Mouse (Mus musculus): ENCODE measurements around the gene Ep400.
A peak's percentile ranks its signal among the peaks of the same experiment; 100 is the strongest.

The Ep400 gene

DNA sequence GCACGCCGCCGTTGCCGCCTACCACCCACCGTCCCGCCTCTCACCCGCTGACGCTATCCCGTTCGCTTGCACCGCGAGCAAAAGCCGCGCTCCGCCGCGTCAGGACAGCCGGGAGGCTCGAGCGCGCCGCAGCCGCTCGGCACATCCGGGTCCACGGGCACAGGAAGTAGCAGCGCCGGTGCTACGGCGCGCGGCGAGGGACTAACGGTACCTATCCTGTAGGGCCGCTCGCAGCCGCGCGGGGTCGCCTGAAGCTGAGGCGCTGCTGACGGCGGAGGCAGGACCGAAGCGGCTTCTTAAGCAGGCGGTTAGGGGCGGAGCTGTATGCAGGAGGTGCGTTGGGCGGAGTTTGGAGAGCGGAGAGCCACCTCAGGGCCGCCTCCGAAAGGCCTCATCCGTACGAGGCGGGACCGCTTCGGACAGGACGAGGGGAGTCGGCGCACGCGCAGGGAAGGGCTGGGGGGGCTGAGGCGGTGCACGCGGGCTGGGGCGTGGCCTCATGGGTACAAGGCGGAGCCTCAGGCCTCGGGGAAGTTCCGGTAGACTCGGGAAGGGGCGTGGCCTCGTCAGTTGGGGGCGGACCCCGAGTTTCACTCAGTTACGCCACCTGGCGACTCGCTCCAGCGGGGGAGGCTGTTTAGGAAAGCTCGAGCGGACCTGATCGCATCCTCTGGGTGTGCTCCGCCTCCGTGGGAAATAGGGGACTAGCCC lies at the start of gene Ep400:
Gene Ep400 (minus strand): TSS at position 270 of the 711 bp plus-strand sequence.
- peak; percentile 100 for DNase-seq (ENCODE audit: inconsistent ontology term)

DNA sequence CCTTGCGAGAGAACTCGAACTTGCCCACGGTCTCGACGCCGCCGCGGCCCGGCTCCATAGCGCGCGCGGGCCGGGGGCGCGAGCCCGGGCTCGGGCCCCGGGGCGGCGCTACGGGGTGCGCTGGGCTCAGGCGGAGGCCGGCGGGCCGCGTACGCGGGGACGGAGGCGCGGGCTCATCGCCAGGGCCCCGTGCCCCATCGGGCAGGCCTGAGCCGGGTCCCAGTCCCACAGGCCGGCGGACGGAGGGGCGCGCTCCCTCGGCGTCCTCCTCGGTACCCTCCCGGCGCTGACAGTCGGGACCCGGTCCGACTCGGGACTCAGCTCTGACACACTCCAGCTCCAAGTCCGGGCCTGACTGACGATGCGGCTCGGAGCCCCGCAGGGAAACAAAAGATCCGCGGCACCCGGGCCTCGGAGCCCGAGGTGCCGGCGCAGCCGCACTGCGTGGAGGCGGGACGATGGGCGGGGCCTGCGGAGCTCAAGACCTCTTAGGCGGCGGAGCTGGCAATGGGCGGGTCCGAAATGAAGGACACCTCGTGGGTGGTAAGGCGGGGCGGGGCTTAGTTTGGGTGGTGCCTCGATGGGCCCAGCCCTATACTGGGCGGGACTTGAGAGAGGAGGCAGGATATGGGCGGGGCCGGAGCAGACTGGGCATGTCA lies 39.3 kb upstream of the Ep400 start, which contains the start of gene Ulk1:
Gene Ulk1 (minus strand): TSS at position 431 of the 659 bp plus-strand sequence.
- peak; percentile 99 for DNase-seq (ENCODE audit: inconsistent ontology term)

DNA sequence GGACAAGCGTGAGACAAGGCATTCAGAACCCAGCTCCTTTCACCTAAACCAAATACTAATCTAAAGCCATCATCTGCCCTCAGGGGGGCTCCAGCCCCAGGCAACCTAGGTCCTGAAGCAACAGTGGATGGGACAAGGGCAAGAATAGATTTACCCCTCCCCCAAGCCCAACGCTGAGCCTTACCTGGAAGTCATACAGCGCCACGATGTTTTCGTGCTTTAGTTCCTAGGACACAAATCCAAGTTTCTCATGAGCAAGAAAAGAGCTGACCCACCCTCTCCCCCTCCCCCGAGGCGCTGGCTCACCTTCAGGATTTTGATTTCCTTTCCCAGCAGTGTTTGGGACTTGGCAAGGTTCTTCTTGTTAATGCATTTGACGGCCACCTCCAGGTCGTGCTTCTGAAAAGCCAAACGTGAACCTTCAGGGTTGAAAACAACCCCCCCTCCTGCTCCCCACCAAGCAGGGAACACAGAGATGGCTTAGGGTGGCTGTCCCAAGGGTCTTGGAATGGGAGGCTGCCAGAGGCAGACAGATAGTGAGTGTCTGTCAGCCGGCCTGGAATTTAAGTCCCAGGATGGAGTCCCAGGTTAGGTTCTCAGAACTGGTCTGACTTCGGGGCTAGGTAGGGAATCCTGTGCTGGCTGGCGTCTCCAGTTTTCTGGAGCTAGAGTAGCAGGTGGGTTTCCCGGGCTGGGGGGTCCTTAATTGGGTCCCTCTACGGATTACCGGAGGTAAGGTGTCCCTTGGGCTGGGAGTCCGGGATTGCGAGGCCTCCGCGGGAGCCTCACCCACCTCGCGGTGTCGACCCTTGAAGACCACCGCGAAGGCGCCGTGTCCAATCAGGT lies 38.5 kb upstream of the Ep400 start:
- DNase-seq (ENCODE audit: inconsistent ontology term), result peak; percentile 37

- peak; percentile 92 for DNase-seq (ENCODE audit: inconsistent ontology term)
Observed at GRCm38 (mm10) chr5:110808061-110808631, 37.6 kb upstream of the Ep400 start.

- no peak for DNase-seq (ENCODE audit: inconsistent ontology term)
Observed at GRCm38 (mm10) chr5:110807453-110807852, 36.9 kb upstream of the Ep400 start.

- no peak for DNase-seq (ENCODE audit: inconsistent ontology term)
Observed at GRCm38 (mm10) chr5:110806676-110807075, 36.2 kb upstream of the Ep400 start.

DNA sequence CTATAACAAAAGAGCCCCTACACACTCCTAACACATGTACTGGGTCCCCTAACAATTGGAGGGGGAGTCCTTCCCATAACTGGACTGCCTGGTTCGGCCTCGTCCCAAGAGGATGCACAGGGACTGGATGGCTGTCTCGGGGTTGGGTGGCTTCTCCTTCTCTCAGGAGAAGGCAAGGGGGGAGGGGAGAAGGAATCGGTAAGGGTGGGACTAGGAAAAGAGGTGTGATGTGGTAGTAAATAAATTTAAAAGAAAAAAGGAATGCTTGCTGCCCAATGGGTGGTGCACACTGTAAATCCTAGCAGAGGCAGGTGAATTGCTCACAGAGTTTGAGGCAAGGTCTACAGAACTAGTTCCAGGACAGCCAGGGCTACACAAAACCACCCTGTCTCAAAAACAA lies 35.6 kb upstream of the Ep400 start:
- no peak for DNase-seq (ENCODE audit: inconsistent ontology term)

DNA sequence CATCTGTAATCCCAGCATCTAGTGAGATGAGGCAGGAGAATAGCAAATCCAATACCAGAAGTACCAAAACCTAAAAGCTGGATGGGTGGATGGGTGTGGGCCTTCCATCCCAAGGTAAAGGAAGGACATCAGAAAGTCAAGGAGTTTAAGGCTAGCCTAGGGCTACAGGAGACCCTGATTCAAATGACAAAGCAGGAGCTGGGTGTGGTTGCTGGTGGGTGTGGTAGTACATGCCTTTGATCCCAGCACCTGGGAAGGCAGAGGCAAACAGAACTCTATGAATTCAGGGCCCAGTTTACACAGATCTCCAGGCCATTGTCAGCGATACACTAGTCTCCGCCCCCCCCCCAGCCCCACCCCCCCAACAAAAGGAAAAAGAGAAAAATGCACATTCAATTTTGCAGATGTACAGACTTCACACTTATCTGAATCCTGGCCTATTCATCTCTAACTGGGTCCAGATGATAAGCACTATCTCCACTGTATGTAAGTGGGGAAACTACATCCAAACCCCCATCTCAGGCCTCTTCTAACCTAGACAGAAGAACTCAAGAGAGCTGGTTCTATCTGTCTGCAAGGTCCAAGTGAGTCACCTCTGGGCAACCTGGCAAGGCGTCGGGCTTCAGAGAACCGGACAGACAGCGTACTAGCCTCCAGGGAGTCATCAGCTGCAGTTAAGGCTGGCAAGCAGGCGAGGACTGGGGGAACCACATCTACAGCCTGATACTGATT lies 33.7 kb upstream of the Ep400 start:
- DNase-seq (ENCODE audit: inconsistent ontology term), result no peak

DNA sequence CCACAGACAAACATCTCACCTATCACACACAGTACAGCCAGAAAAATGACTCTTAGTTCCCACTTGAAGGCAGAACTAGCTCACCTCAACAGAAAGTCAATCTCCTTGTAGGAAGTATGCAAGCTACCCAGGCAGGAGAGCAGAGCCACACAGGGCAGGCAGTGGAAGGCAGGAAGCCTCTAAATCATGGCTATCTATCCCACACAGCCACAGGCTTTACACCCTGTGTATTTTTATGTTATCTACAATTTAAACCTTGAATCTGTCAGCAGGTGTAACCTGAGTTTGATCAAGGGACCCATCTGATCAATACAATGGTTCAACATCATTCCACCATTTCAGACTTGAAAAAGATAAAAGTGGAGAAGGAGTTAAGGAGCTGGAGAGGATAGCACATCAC lies 32.3 kb upstream of the Ep400 start:
- no peak for DNase-seq (ENCODE audit: inconsistent ontology term)

DNA sequence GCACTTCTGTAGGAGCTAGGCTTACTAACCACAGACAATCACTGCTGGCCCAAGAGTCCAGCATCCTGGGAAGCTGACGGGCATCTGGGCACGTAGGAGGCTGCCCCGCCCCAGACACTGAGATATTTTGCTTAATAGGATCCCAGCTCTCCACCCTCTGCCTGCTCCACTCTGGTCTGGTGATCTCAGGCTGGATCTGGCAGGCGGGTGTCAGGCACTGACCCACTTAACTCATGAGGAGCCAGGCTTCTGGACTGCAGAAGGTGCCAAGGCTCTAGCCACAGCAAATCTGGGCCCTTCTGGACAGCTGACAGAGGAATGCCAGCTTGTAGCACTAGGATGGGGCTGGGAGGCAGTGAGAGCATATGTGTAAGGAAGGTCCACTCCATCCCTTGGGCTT lies 31.7 kb upstream of the Ep400 start:
- DNase-seq (ENCODE audit: inconsistent ontology term), result peak; percentile 85

DNA sequence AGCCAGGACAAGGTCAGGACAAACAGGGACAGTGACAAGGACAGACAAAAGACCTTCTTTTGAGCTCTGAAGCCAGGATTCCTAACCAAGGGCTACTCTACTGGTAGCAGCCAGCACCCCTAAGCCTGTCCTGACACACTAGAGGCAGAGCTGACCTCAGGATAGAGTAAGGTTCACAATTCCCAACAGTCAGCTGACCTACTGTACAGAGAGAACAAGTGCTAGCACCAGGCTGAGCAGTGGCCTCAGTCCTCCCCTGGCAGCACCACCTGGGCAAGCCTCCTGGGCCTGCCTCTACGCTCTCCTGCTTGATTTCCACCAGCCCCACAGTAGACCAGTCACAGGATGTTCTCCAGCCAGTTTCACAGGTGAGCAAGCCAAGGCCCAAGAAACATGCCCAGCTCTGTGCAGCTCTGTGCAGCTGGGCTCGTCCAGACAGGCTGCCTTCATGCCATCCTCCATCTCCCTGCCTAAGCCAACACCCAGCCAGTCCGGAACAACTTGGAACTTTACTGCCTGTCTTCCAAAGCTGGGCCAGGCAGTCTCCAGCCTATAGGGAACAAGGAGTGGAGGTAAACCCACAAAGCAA lies 30.6 kb upstream of the Ep400 start:
- no peak for DNase-seq (ENCODE audit: inconsistent ontology term)

- DNase-seq (ENCODE audit: inconsistent ontology term), result peak; percentile 33
Observed at GRCm38 (mm10) chr5:110797696-110798095, 27.2 kb upstream of the Ep400 start.

DNA sequence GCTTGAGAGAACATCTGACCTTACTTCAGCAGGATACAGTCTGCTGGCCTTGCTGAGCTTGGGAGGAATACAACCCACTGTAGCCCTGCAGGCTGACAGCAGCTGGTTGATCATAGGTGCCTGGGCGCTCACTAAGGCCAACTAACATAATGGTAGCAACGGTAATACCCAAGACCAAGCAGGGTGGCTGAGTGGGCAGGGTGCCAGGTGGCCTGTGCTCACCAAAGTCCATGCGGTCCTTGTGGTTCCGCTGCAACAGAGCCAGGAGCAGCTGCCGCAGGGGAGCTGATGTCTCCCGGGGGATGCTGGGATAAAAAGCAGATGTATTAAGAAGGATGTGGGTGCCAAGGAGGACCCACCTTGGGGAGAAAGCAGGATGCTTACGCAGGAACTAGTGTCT lies 23.8 kb upstream of the Ep400 start:
- DNase-seq (ENCODE audit: inconsistent ontology term), result no peak

GRCm38 (mm10) chr5:110788684-110789083 lies 18.2 kb upstream of the Ep400 start:
- DNase-seq (ENCODE audit: inconsistent ontology term), result peak; percentile 45

- DNase-seq (ENCODE audit: inconsistent ontology term), result no peak
Observed at GRCm38 (mm10) chr5:110786081-110786835, 15.7 kb upstream of the Ep400 start.

GRCm38 (mm10) chr5:110783150-110783549 lies 12.6 kb upstream of the Ep400 start:
- DNase-seq (ENCODE audit: inconsistent ontology term), result no peak

- DNase-seq (ENCODE audit: inconsistent ontology term), result no peak
Observed at GRCm38 (mm10) chr5:110781529-110782238, 11.2 kb upstream of the Ep400 start.

- DNase-seq (ENCODE audit: inconsistent ontology term), result no peak
Observed at GRCm38 (mm10) chr5:110780761-110781528, 10.4 kb upstream of the Ep400 start.
